Mouse (Mus musculus) T-helper 1 cell (primary cell): ENCODE results near the gene Cnnm2.

ENCODE experiments used
- in situ Hi-C: fragments of 300-600 bp; cut with MboI, MseI; formaldehyde crosslinking; loops from one replicate; pipeline ENCODE4 v1.15.1; 2025; ENCODE audit warnings: high pct_unique_total_duplicates

Gene Cnnm2

DNA sequence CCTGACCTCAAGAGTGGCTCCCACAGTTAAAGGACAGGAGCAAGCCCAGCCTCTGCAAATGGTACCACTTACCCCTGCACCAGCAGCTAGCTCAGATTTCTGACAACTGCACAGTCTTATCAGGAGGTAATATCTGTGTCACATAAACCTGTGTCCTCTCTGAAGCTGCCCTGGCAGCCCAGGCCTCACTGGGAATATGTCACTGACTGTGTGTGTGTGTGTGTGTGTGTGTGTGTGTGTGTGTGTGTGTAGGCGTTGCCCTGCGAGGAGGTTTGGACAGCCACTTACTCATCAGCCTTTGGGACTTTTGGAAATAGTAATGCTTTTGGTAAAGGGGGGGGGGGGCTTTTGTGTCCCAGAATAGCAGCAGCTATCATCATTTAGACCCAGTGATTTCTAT, 81.6 kb downstream of the Cnnm2 start:
- in situ Hi-C loops: no loop called here

DNA sequence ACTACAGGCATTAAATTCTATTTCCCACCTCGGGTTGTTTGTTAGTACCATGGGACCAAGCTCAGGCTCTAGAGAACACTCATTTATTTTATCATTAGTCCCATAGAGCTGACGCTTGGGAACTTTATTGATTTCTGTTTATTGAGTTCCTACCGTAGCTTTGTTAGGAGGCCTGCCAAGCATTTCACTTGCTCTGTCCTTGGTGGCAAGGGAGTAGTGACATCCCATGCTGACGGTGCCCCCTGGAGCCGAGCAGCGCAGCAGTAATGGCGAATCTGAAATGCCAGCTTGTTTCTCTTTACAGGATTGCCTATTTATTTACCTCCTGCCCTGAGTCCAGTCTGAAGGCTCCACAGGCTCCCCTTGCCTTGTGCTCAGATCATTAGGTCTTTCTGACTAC, 84.7 kb downstream of the Cnnm2 start:
- in situ Hi-C loops: no loop called here

DNA sequence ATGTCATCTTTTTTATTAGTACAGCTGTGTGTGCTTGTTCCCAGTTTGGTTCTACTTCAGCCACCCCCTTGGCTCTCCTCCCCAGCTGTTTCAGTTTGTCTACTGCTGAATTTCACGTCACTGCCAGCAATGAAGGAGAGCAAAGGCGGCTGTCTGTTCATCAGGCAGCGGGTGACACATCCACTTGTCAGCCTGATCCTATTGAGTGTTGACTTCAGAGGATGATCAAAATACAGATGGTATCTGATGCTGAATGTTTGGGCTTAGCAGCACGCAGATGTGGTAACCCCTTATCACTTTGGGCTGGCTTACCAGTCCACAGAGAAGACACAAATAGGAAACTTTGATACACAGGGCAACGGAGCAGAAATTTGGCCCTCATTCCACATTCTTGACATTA, 85.1 kb downstream of the Cnnm2 start:
- in situ Hi-C loops: no loop called here

DNA sequence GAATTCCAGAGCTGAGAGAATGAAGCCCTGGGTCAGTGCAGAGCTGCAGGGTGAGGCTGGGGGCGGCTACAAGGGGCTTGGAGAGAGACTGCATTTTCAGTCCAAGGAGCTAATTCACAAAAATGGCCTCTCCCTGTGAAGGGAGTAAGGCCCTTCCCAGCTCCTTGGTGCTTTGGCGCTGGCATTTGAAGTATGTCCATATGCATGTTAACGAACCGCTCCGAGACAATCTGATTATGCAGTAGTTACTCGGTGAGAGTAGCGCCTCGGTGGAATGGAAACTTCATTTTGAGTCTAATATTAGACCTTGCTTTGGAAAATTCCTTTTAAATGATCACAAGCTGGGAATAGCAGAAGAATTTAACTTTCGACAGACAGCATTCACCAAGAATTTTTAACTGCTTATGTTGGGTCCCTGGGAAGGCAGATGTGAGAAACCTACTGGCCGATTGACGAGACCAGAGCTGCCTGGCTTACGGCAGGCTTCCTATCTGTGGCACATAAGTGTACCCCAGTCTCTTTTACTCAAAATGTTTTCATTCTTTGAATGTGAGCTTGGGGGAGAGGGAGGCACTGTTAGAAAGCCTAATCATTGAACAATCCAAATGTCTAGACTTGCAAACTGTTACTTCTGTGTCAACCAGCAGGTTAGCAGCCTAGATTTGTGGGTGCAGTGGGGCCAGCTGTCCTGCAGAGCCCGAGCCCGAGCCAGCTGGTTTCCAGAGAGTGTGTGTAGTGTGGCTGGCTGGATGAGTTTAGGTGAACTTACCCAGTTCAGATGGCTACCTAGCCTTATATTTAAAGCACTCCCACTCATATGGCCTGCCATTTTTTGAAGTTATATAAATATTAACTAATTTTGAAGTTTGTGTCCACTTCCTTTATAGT, 87.2 kb downstream of the Cnnm2 start:
- in situ Hi-C loops: no loop called here

DNA sequence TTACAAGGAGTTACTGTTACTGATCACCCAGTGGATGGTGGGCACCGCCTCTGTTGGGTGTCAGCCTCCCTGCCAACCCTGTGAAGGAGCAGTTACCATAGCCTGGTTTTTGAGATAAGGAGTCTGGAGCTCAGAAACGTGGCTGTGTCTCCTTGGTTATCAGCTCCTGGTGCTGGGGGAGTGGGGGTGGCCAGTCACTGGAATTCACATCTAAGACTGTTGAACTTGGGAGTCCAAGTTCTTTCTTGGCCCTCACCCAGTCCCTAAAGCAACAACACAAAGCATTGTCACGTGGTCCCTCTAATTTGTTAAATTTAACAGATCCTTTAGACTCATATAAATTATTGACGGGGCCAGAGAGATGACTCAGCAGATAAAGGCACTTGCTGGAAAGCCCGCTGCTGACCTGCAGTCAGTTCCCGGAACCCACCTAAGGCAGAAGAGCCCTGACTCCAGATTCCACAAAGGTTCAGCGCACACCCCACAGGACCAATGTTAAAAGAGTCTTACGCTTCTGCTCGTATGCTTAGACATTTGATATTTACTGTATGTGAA, 88.1 kb downstream of the Cnnm2 start:
- in situ Hi-C loops: no loop called here

DNA sequence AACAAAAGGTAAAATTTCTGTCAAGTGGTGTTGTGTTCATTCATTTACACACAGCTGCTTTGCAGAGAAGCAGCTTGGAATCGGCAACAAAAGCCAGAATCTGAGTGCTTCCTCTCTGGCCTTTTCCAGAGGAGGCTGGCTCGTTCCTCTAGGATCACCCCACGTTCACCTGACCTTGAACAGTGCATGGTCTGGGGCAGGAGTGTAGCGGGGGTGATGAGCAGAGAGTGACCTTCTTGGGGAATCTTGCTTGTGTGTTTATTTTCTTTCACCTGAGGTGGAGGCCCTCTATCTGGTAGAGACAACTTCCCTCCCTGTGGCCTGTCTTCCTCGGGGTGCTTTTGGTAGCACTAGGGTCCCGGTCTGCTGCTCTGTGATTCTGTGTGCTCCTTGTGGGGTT, 94.8 kb downstream of the Cnnm2 start:
- in situ Hi-C loops: no loop called here

DNA sequence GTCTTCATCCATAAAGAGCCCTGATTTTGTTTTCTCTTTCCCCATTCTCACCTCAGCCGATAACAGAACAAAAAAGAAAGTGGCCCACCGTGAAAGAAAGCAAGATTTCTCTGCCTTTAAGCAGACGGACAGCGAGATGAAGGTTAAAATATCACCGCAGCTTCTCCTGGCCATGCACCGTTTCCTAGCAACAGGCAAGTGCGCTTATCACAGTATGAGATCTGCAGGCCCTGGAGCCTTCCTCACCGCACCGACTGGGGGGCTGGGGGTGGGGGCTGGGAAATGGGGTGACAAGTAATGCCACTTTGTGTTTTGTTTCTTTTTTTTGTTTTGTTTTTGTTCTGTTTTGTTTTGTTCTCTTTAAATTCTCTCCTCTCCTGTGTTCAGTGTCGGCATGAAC, 95.4 kb downstream of the Cnnm2 start:
- in situ Hi-C loops: no loop called here

DNA sequence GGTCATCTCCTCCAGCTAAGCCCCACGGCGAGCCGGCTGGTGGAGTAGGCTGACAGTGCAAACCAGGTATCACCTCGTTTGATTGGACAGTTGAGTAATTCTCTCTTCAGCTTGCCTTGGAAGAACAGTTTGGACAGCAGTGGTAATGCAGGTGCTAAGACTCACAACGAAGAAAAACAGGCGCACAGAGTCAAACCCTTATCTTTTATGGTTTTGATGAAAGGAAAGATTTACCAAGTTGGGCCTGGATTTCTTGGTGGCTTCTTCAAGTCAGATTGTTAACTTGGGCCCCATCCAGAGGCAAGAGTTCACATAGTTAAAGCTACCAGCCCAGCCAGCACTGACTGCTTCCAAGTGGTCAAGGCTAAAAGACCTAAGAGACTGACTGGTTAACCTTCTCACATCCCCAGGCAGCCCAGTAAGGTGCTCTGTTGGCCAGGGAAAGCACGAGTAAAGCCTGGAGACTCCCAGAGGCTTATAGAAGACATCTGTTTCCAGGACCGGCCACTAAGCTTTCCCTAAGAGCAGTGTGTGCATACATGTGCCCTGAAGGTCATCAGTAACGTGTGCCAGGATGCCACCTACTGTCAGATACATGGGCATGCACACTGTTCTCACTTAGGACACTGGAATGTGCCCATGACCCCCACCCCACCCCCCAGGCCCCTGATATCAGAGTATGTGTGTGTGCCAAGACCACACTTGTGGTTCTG, 96.0 kb downstream of the Cnnm2 start:
- in situ Hi-C loops: no loop called here

DNA sequence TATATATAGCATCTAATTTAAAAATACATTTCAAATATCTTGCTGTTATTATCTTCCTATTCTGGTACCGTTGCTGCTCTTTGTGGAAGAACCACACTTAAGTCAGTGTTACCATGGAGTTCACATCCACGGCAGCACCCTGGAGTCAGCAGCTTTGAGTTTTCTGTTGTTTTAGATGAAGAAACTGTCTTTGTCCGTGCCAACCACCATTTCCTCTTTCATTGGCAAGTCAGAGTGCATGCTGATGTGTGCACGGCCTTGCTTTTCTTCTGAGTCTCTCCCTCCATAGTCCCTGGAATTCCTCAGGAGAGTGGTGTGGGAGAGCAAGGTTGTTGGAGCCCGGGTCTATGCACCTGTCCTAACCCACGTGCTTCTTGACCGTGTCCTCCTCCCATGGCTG, 96.8 kb downstream of the Cnnm2 start:
- in situ Hi-C loops: no loop called here

DNA sequence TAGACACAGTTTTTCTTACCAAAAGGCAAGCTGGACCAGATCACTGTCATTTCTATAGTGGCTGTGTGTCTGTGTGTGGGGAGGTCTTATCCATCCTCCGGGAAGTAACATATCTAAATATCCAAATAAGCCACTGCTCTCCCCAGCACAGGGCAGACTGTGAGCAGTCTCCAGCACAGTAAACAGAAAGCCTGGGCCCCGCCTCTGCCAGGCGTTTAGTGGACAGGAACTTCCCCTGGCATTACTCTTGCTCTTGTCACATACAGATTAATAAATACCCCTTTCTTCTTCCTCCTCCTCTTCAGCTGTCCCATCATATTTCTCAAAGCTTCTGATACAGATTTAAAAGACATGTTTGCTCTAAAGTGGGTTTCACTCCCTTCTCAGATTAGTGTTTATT, 101.2 kb downstream of the Cnnm2 start:
- in situ Hi-C loops: no loop called here

DNA sequence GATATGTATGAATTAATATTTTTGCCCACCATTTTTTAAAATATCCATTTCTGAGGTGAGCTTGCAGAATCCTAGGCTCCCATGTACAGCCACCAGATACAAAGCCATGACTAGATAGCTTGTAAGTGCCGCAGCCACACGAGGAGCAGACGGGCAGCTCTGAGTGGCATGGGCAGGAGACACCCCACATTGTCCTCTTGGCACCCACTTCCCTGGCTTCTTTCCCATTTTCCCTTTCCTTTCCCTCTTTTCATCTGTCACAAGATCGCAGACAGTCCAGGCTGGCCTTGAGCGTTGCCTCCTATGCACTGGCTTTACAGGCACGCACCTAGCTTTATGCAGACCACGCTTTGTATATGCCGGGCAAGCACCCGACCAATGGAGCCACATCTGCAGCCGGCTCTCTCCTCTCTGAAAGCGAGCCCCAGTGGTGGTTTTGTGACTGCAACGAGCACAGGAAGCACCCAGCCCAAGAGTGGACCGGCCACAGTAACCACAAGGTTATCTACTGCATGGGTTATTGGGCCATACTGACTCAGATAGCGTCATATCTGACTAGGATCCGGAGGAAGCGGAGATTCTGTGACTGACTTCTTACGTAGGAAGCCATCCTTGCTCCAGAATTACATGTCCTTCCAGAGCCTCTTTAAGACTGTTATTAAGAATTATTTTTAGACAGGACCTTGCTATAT, 102.0 kb downstream of the Cnnm2 start:
- in situ Hi-C loops: no loop called here

DNA sequence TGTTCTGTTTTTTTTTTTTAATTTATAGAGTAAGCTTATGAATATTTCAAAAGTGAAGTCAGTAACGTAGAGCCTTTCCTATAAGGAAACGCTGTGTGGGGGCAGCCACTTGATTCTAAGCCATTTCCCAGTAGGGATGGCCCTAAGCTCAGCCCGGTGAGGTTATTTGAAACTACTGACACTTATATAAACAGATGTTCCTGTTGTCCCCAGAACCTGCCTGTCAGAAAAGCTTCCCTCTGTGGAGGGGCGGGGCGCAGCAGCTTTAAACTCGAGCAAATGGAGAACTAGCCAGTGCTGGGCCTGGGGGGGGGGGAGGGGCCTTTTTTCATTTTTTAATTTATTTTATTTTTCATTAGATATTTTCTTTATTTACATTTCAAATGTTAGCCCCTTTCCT, 102.7 kb downstream of the Cnnm2 start:
- in situ Hi-C loops: no loop called here

DNA sequence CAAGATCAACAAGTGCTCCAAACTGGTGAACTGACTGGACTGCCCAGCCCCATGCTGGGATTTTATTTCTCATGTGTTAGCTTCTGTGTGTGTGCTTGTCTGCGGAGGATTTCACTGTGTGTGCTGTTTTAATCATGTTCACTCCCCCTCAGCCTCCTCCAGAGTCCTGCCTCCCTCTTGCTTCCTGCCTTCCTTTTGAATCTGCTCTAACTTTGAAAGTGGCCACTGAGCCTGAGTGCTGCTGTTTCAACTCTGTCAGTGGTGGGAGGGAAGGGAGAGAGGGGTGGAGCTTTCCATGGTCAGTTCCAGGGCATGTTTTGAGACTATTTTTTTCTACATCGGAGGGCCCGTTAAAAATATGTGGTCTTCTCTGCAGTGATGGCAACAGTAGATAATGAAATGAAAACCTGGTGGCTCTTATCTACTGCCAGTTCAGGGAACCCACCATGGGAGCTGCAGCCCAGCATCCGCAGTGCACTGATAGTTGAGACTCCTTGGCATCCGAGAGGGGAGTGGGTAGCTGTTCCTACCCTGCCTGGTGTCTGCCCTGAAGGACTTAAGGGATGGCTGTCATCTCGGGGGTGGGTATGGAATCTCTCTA, 103.4 kb downstream of the Cnnm2 start:
- in situ Hi-C loops: loop anchor here (5.0 kb wide), 3 partner anchors 103 to 278 kb away; partner anchors contain the start of gene Cnnm2

DNA sequence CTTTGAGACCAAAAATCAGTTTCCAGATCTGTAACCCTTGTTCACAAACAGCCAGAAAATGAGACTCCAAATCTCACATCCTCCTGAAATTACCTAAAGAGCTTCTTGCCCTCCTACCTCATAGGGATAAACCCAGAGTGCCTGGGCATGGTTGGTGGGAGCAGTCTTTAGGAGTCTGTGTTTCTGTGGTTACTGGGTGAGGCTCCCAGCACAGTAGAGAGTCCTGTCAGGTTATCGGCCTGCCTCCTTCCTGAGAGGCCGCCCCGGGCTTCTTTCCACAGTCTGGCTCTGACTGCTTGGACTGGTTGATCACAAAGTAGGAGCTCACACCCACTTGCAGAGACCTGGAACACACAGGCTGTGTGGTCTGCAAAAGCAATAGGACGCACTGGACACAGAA, 104.0 kb downstream of the Cnnm2 start:
- in situ Hi-C loops: loop anchor here (5.0 kb wide), 3 partner anchors 103 to 278 kb away; partner anchors contain the start of gene Cnnm2

DNA sequence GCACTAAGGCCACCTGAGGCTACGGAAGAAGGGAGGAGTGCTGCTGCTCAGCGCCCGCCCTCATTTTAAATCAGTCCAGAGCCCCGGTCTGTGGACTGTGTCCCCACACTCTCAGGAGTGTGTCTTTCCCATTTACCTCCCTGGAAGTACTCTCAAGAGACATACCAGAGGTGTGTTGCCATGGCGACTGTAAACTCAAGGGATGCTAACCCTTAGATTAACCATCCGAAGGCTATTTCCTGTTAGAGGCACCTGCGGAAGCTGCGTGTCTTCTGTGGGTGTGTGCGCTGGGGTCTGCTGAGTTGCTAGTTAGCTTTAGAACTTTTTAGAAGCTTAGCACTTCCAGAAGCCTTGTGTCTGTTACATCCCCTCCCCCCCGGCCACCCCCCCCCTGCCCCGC, 107.7 kb downstream of the Cnnm2 start:
- in situ Hi-C loops: loop anchor here (5.0 kb wide), 3 partner anchors 107 to 282 kb away; partner anchors contain the start of gene Cnnm2

DNA sequence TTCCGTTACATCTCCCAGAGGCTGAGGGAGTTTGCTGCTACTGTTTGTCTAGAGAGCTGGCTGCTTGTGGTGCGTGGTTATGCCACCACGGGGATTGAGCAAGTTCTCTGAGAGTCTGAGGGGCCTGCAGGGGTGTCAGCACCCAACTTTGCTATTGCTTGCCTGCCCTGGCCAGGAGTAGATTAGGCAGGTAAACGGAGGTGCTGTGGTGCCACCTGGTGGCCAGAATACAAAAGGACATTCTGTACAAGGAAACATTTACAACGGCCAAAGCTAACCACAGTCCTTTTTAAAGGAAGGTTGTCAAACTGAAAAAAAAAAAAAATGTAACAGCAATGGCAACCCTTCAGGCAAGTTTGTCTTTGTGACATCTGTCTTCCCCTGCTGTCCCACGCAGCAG, 108.1 kb downstream of the Cnnm2 start:
- in situ Hi-C loops: loop anchor here (5.0 kb wide), 3 partner anchors 107 to 282 kb away; partner anchors contain the start of gene Cnnm2

DNA sequence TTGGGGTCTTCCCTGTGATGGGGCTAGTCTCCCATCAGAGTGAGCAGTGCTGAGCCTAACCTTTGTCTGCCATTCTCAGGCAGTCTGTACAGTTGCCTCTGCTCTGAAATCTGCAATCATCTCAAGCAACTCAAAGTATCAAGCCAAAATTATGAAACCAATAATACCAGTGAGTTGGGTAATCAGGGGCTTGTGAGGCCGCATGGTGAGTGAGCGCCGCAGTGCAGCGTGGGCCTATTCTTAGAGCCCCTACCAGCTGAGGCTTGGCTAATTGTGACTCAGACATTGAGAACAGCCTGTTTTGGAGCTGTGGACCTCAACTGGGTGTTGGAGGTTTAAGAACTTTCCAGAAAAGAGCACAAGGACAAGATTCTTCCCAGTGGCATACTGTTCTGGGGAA, 109.7 kb downstream of the Cnnm2 start:
- in situ Hi-C loops: no loop called here

DNA sequence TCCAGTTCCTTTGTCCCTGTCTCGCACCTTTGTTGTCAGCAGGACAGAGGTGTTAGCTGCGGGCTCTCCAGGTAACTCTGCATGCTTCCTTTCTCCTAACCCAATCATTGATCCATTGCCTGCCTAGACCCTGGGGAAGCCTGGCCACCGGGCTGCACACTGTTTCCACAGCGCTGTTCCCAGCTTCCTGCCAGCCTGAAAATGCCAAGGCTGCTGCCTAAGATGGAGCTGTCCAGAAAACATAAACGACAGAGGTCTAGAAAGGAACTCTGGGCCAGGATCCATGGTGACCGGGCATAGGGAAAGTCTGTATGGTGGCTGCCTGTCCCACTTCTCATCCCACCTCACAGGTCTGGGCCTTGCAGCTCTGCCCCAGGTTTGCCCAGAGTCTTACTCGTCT, 110.3 kb downstream of the Cnnm2 start:
- in situ Hi-C loops: no loop called here

DNA sequence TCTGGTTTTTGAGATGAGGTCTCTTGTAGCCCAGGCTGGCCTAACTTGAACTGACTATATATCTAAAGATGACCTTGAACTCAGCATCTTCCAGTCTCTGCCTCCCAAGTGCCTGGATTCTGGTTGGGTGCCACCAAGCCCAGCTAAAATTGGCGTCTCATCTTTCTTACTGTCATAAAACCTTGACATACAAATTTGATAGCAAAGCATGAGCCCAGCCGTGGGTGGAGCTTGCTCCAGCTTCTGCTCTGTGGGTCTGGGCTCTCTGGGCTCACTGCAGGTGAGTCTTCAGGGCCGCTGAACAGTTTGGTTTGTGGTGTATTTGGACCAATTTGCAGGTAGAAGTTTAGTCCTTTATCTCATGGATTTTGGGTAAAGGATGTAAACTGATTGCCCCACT, 112.5 kb downstream of the Cnnm2 start:
- in situ Hi-C loops: no loop called here

DNA sequence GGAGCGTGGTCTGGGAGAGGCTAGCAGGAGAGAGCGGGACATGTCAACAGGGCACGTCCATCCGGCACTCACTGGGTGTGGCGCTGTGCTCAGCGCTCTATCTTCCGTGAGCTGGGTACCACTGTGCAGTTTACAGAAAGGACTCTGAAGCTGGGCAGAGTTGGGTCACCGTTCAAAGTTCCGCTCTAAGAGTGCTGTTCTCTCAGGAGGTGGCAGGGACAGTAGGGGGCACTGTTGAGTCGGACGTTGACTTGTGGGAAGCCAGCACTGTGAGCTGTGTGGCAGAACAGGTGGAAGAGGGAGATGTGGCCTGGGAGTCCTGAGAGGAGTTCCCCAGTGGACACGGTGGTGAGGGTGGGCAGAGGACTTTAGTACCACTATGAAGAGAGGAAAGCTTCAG, 114.4 kb downstream of the Cnnm2 start:
- in situ Hi-C loops: loop anchor here (5.0 kb wide), 1 partner anchor 112 kb away; no protein-coding TSS in a partner anchor

DNA sequence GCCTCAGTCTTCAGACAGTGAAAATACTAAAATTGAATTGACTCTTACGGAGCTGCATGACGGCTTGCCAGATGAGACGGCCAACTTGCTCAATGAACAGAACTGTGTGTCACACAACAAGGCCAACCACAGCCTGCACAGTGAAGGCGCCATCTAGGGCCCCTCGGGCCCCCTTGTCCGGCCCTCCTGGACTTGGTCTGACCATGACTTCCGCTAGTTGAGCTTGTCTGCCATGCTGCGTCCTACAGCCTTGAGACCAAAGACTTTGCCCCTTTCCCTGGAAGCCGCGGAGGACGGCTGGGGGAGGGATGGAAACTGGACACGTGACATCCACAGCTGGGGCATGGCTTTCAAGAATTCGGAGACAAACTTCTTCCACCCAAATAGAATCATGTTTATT, 116.5 kb downstream of the Cnnm2 start:
- in situ Hi-C loops: loop anchor here (5.0 kb wide), 1 partner anchor 109 kb away; no protein-coding TSS in a partner anchor
